Mouse (Mus musculus): ENCODE results near the gene 4930503B20Rik. TPM values are rescaled to one million over a fixed set of nuclear protein-coding genes. Genes with fewer than 3 reads are reported as not detected.

Gene 4930503B20Rik
- polyA plus RNA-seq (2014; fragmentation: Nextera tagmentation; extraction: Ambion mirVana): not detected in 2 replicates

- 88% methylated on average over 3 of the region's 3 CpGs for WGBS
- H3K4me2 ChIP-seq (ENCODE audit: low read depth, low read length): no peak within 1 kb of the TSS
- ATAC-seq (replicated peaks; ENCODE audit: insufficient number of reproducible peaks, low FRiP score, low TSS enrichment, low read depth) (no peak), DNase-seq (ENCODE audit: low spot score) (no peak)
- no peaks in the 10 kb centered on the region for H3K4me1 ChIP-seq (ENCODE audit: control insufficient read depth, insufficient read depth, low read length)
- H3K27ac ChIP-seq (replicated peaks; ENCODE audit: low read depth, low read length): no peak within 1 kb of the TSS
- no peaks in the 10 kb centered on the region for H3K36me3 ChIP-seq (replicated peaks; ENCODE audit: control insufficient read depth, insufficient read depth, low read depth, low read length)
- H3K4me3 ChIP-seq (ENCODE audit: low read depth, low read length): no peak within 1 kb of the TSS
- no peaks in the 10 kb centered on the region for H3K27me3 ChIP-seq (ENCODE audit: control insufficient read depth, insufficient read depth, low read length)
- H3K9ac ChIP-seq (replicated peaks; ENCODE audit: low read length): no peak within 1 kb of the TSS
- no peaks in the 10 kb centered on the region for H3K9me3 ChIP-seq (replicated peaks; ENCODE audit: control insufficient read depth, low read length)
Measured at GRCm38 (mm10) chr3:146651217-146651616, at the start of gene 4930503B20Rik. Gene 4930503B20Rik, minus strand, starts transcription at chr3:146651317.

- H3K36me3 ChIP-seq (replicated peaks; ENCODE audit: control insufficient read depth, insufficient read depth, low read depth, low read length): no peaks in the 10 kb centered on the region; the same call in 1 of the 2 replicates
- no peaks in the 10 kb centered on the region for H3K9me3 ChIP-seq (replicated peaks; ENCODE audit: control insufficient read depth, low read length)
- H3K4me3 ChIP-seq (ENCODE audit: low read depth, low read length): no peak overlapping the region
- no peak overlapping the region for H3K9ac ChIP-seq (replicated peaks; ENCODE audit: low read length)
- ATAC-seq (replicated peaks; ENCODE audit: insufficient number of reproducible peaks, low FRiP score, low TSS enrichment, low read depth) (no peak), DNase-seq (ENCODE audit: low spot score) (no peak)
- no peaks in the 10 kb centered on the region for H3K4me1 ChIP-seq (ENCODE audit: control insufficient read depth, insufficient read depth, low read length)
- no peaks in the 10 kb centered on the region for H3K27me3 ChIP-seq (ENCODE audit: control insufficient read depth, insufficient read depth, low read length)
- no peak overlapping the region for H3K4me2 ChIP-seq (ENCODE audit: low read depth, low read length)
- no peak overlapping the region for H3K27ac ChIP-seq (replicated peaks; ENCODE audit: low read depth, low read length)
- 81% methylated on average over 11 of the region's 11 CpGs for WGBS
Measured at GRCm38 (mm10) chr3:146700051-146700450, 48.9 kb upstream of the 4930503B20Rik start.

GRCm38 (mm10) chr3:146698982-146699381 lies 47.9 kb upstream of the 4930503B20Rik start:
- H3K27me3 ChIP-seq (ENCODE audit: control insufficient read depth, insufficient read depth, low read length): no peaks in the 10 kb centered on the region
- no peaks in the 10 kb centered on the region for H3K9me3 ChIP-seq (replicated peaks; ENCODE audit: control insufficient read depth, low read length)
- 0 out of 2 replicates have a peak overlapping the region, but pooled peaks have one; percentile 19 for H3K9ac ChIP-seq (replicated peaks; ENCODE audit: low read length)
- 60% methylated on average over 11 of the region's 11 CpGs for WGBS
- H3K36me3 ChIP-seq (replicated peaks; ENCODE audit: control insufficient read depth, insufficient read depth, low read depth, low read length): no peaks in the 10 kb centered on the region; the same call in 1 of the 2 replicates
- H3K4me3 ChIP-seq (ENCODE audit: low read depth, low read length): no peak overlapping the region
- no peak overlapping the region for H3K27ac ChIP-seq (replicated peaks; ENCODE audit: low read depth, low read length)
- no peak for DNase-seq (ENCODE audit: low spot score)
- H3K4me2 ChIP-seq (ENCODE audit: low read depth, low read length): no peak overlapping the region
- ATAC-seq (replicated peaks; ENCODE audit: insufficient number of reproducible peaks, low FRiP score, low TSS enrichment, low read depth): no peak
- H3K4me1 ChIP-seq (ENCODE audit: control insufficient read depth, insufficient read depth, low read length): no peaks in the 10 kb centered on the region

GRCm38 (mm10) chr3:146692547-146692946 lies 41.4 kb upstream of the 4930503B20Rik start:
- H3K36me3 ChIP-seq (replicated peaks; ENCODE audit: control insufficient read depth, insufficient read depth, low read depth, low read length): no peaks in the 10 kb centered on the region
- H3K27ac ChIP-seq (replicated peaks; ENCODE audit: low read depth, low read length): no peak overlapping the region
- no peak for ATAC-seq (replicated peaks; ENCODE audit: insufficient number of reproducible peaks, low FRiP score, low TSS enrichment, low read depth)
- WGBS: 77% methylated on average over 5 of the region's 5 CpGs
- no peak overlapping the region for H3K9ac ChIP-seq (replicated peaks; ENCODE audit: low read length)
- H3K4me2 ChIP-seq (ENCODE audit: low read depth, low read length): no peak overlapping the region
- H3K27me3 ChIP-seq (ENCODE audit: control insufficient read depth, insufficient read depth, low read length): no peaks in the 10 kb centered on the region
- no peak for DNase-seq (ENCODE audit: low spot score)
- H3K4me1 ChIP-seq (ENCODE audit: control insufficient read depth, insufficient read depth, low read length): no peaks in the 10 kb centered on the region
- H3K9me3 ChIP-seq (replicated peaks; ENCODE audit: control insufficient read depth, low read length): no peaks in the 10 kb centered on the region
- H3K4me3 ChIP-seq (ENCODE audit: low read depth, low read length): no peak overlapping the region

- no peak for DNase-seq (ENCODE audit: low spot score)
- Histone ChIP-seq H3K4me1 (ENCODE audit: control insufficient read depth, insufficient read depth, low read length) (no peaks in the 10 kb centered on the region), H3K9ac (replicated peaks; ENCODE audit: low read length) (no peak overlapping the region), H3K4me2 (ENCODE audit: low read depth, low read length) (no peak overlapping the region), H3K27me3 (ENCODE audit: control insufficient read depth, insufficient read depth, low read length) (no peaks in the 10 kb centered on the region), H3K4me3 (ENCODE audit: low read depth, low read length) (no peak overlapping the region), H3K9me3 (replicated peaks; ENCODE audit: control insufficient read depth, low read length) (no peaks in the 10 kb centered on the region), H3K36me3 (replicated peaks; ENCODE audit: control insufficient read depth, insufficient read depth, low read depth, low read length) (no peaks in the 10 kb centered on the region), H3K27ac (replicated peaks; ENCODE audit: low read depth, low read length) (no peak overlapping the region)
- WGBS: 71% methylated on average over 4 of the region's 4 CpGs
- ATAC-seq (replicated peaks; ENCODE audit: insufficient number of reproducible peaks, low FRiP score, low TSS enrichment, low read depth): no peak
Measured at GRCm38 (mm10) chr3:146687121-146687725, 36.1 kb upstream of the 4930503B20Rik start.

GRCm38 (mm10) chr3:146686428-146686827 lies 35.3 kb upstream of the 4930503B20Rik start:
- H3K9me3 ChIP-seq (replicated peaks; ENCODE audit: control insufficient read depth, low read length): no peaks in the 10 kb centered on the region
- no peak for DNase-seq (ENCODE audit: low spot score)
- no peak overlapping the region for H3K9ac ChIP-seq (replicated peaks; ENCODE audit: low read length)
- H3K27ac ChIP-seq (replicated peaks; ENCODE audit: low read depth, low read length): no peak overlapping the region
- WGBS: 92% methylated on average over 8 of the region's 8 CpGs
- no peak for ATAC-seq (replicated peaks; ENCODE audit: insufficient number of reproducible peaks, low FRiP score, low TSS enrichment, low read depth)
- no peaks in the 10 kb centered on the region for H3K27me3 ChIP-seq (ENCODE audit: control insufficient read depth, insufficient read depth, low read length)
- H3K4me3 ChIP-seq (ENCODE audit: low read depth, low read length): no peak overlapping the region
- H3K36me3 ChIP-seq (replicated peaks; ENCODE audit: control insufficient read depth, insufficient read depth, low read depth, low read length): no peaks in the 10 kb centered on the region
- H3K4me2 ChIP-seq (ENCODE audit: low read depth, low read length): no peak overlapping the region
- no peaks in the 10 kb centered on the region for H3K4me1 ChIP-seq (ENCODE audit: control insufficient read depth, insufficient read depth, low read length)

- Histone ChIP-seq H3K9ac (replicated peaks; ENCODE audit: low read length) (peak within 1 kb of the TSS; percentile 72), H3K27me3 (ENCODE audit: control insufficient read depth, insufficient read depth, low read length) (no peaks in the 10 kb centered on the region), H3K4me1 (ENCODE audit: control insufficient read depth, insufficient read depth, low read length) (no peaks in the 10 kb centered on the region), H3K4me3 (ENCODE audit: low read depth, low read length) (peak within 1 kb of the TSS; percentile 51), H3K9me3 (replicated peaks; ENCODE audit: control insufficient read depth, low read length) (no peaks in the 10 kb centered on the region), H3K27ac (replicated peaks; ENCODE audit: low read depth, low read length) (no peak within 1 kb of the TSS), H3K36me3 (replicated peaks; ENCODE audit: control insufficient read depth, insufficient read depth, low read depth, low read length) (no peaks in the 10 kb centered on the region), H3K4me2 (ENCODE audit: low read depth, low read length) (peak within 1 kb of the TSS; percentile 85)
- DNase-seq (ENCODE audit: low spot score): peak; percentile 91
- ATAC-seq (replicated peaks; ENCODE audit: insufficient number of reproducible peaks, low FRiP score, low TSS enrichment, low read depth): peak; percentile 91
- 3% methylated on average over 50 of the region's 50 CpGs for WGBS
Measured at GRCm38 (mm10) chr3:146684811-146685675, 33.9 kb upstream of the 4930503B20Rik start, which contains the start of gene Samd13. Gene Samd13, minus strand, starts transcription at chr3:146685592.

- WGBS: 62% methylated on average over 2 of the region's 2 CpGs
- H3K4me1 ChIP-seq (ENCODE audit: control insufficient read depth, insufficient read depth, low read length): no peaks in the 10 kb centered on the region
- H3K27me3 ChIP-seq (ENCODE audit: control insufficient read depth, insufficient read depth, low read length): no peaks in the 10 kb centered on the region
- ATAC-seq (replicated peaks; ENCODE audit: insufficient number of reproducible peaks, low FRiP score, low TSS enrichment, low read depth) (no peak), DNase-seq (ENCODE audit: low spot score) (no peak)
- H3K27ac ChIP-seq (replicated peaks; ENCODE audit: low read depth, low read length): no peak overlapping the region
- no peak overlapping the region for H3K4me2 ChIP-seq (ENCODE audit: low read depth, low read length)
- no peaks in the 10 kb centered on the region for H3K36me3 ChIP-seq (replicated peaks; ENCODE audit: control insufficient read depth, insufficient read depth, low read depth, low read length)
- no peak overlapping the region for H3K9ac ChIP-seq (replicated peaks; ENCODE audit: low read length)
- H3K4me3 ChIP-seq (ENCODE audit: low read depth, low read length): no peak overlapping the region
- H3K9me3 ChIP-seq (replicated peaks; ENCODE audit: control insufficient read depth, low read length): no peaks in the 10 kb centered on the region
Measured at GRCm38 (mm10) chr3:146683095-146683494, 32.0 kb upstream of the 4930503B20Rik start.
